8 mouse cellular contexts compared by ENCODE assay signal in genomic region chr11:75348199-75348889, GRCm38 (mm10). TPM values are rescaled to one million over a fixed set of nuclear protein-coding genes. Genes with fewer than 3 reads are reported as not detected.
DNase-seq lines count a peak whose midpoint lies in the region; ATAC-seq and TF ChIP-seq lines count a peak whose summit lies in the region.

Rpa1 (minus strand) TSS chr11:75348324.
Smyd4 (plus strand) TSS chr11:75348433.

- peak within 1 kb of the TSS; percentile 56 for H3K27ac ChIP-seq in MEL (ENCODE audit: control insufficient read depth, low read depth, low read length)
- H3K27ac ChIP-seq in cerebellum, adult 2 months (ENCODE audit: insufficient read depth, low read length), result peak within 1 kb of the TSS; percentile 30; the same call in 1 of the 2 replicates
- peak within 1 kb of the TSS; percentile 15; the same call in 1 of the 2 replicates for H3K27ac ChIP-seq in forebrain, postnatal 0 days (ENCODE audit: low read depth, low read length)
- peak within 1 kb of the TSS; percentile 79 for H3K27ac ChIP-seq in lung, embryonic 15.5 days

- peak in 1 of 2 experiments; percentile 93; a peak in 3 of 4 replicates for TF ChIP-seq POLR2A in MEL (IDR thresholded peaks at IDR 0.05; ENCODE audit: control insufficient read depth in 1 of 2, insufficient read depth in 1 of 2, low read depth in 1 of 2, low read length in 2 of 2, poor library complexity in 1 of 2)
- TF ChIP-seq POLR2A in cerebellum, adult 2 months (IDR thresholded peaks at IDR 0.05; ENCODE audit: borderline replicate concordance, insufficient read depth, low read length), result peak; percentile 62; the same call in 1 of the 2 replicates

- TF ChIP-seq RAD21 in MEL (IDR thresholded peaks at IDR 0.05; ENCODE audit: low read depth, low read length), result no peak

- H3K79me2 ChIP-seq in MEL (ENCODE audit: control insufficient read depth, insufficient read depth, low read length, poor library complexity), result peaks cover 45% of the 10 kb centered on the region

- DNase-seq in MEL (ENCODE audit: low read depth, low spot score), result peak; percentile 99
- peak; percentile 96 to 97 for DNase-seq in cerebellum, adult 2 months
- DNase-seq in forebrain, postnatal 0 days, result peak; percentile 97
- DNase-seq in heart, postnatal 4 days, result peak; percentile 95
- peak; percentile 91 to 92 for DNase-seq in layer of hippocampus, adult 8-10 months (ENCODE audit: low spot score in 2 of 2)
- DNase-seq in ovary, adult 18-20 months (ENCODE audit: low spot score), result peak; percentile 93
- peak; percentile 98 for DNase-seq in thymus, postnatal 0 days (ENCODE audit: low spot score)

- peak within 1 kb of the TSS; percentile 79 to 92 for H3K4me3 ChIP-seq in MEL (ENCODE audit: control insufficient read depth in 1 of 2, insufficient read depth in 1 of 2, low read depth in 2 of 2, low read length in 2 of 2)
- H3K4me3 ChIP-seq in cerebellum, adult 2 months (replicated peaks; ENCODE audit: insufficient read depth, low read depth, low read length), result peak within 1 kb of the TSS; percentile 77
- H3K4me3 ChIP-seq in forebrain, postnatal 0 days (ENCODE audit: low read depth, low read length), result peak within 1 kb of the TSS; percentile 79
- H3K4me3 ChIP-seq in lung, embryonic 15.5 days, result peak within 1 kb of the TSS; percentile 90

- no peaks in the 10 kb centered on the region for H3K27me3 ChIP-seq in MEL (ENCODE audit: control insufficient read depth in 1 of 2, insufficient read depth in 2 of 2, low read length in 2 of 2)
- H3K27me3 ChIP-seq in cerebellum, adult 2 months (ENCODE audit: control insufficient read depth, insufficient read depth, low read length), result no peaks in the 10 kb centered on the region
- no peaks in the 10 kb centered on the region for H3K27me3 ChIP-seq in forebrain, postnatal 0 days (ENCODE audit: insufficient read depth, low read length)
- H3K27me3 ChIP-seq in lung, embryonic 15.5 days, result no peaks in the 10 kb centered on the region

- TF ChIP-seq EP300 in MEL (IDR thresholded peaks at IDR 0.05; ENCODE audit: low read depth in 1 of 2, low read length in 2 of 2), result no peak

- peak; percentile 100 for ATAC-seq in forebrain, postnatal 0 days
- ATAC-seq in lung, embryonic 15.5 days (ENCODE audit: borderline replicate concordance, extremely low read depth, low FRiP score, low TSS enrichment), result peak; percentile 98

- H3K9ac ChIP-seq in MEL (ENCODE audit: control insufficient read depth, low read depth, low read length, poor library complexity, severe bottlenecking), result peak within 1 kb of the TSS; percentile 83
- peak within 1 kb of the TSS; percentile 63 for H3K9ac ChIP-seq in forebrain, postnatal 0 days
- peak within 1 kb of the TSS; percentile 85 for H3K9ac ChIP-seq in lung, embryonic 15.5 days

- TF ChIP-seq CTCF in MEL (IDR thresholded peaks at IDR 0.05 in 2 of 3, conservative IDR thresholded peaks at IDR 0.05 in 1 of 3; ENCODE audit: control insufficient read depth in 1 of 3, insufficient read depth in 1 of 3, low read depth in 2 of 3, low read length in 3 of 3, poor library complexity in 1 of 3, severe bottlenecking in 1 of 3), result no peak
- TF ChIP-seq CTCF in cerebellum, adult 2 months (IDR thresholded peaks at IDR 0.05; ENCODE audit: borderline replicate concordance, insufficient read depth, low read depth, low read length), result no peak
- TF ChIP-seq CTCF in forebrain, postnatal 0 days (IDR thresholded peaks at IDR 0.05; ENCODE audit: low read depth), result peak; percentile 14; the same call in 1 of the 2 replicates

- H3K9me3 ChIP-seq in MEL (replicated peaks; ENCODE audit: insufficient read depth, low read length), result no peaks in the 10 kb centered on the region
- no peaks in the 10 kb centered on the region for H3K9me3 ChIP-seq in forebrain, postnatal 0 days (ENCODE audit: low read length)
- H3K9me3 ChIP-seq in lung, embryonic 15.5 days, result no peaks in the 10 kb centered on the region

- H3K4me1 ChIP-seq in MEL (ENCODE audit: control insufficient read depth in 1 of 2, insufficient read depth in 2 of 2, low read length in 2 of 2), result peaks cover 23 to 31% of the 10 kb centered on the region in 2 experiments
- H3K4me1 ChIP-seq in cerebellum, adult 2 months (ENCODE audit: control insufficient read depth, insufficient read depth, low read length), result peaks cover 2% of the 10 kb centered on the region
- H3K4me1 ChIP-seq in forebrain, postnatal 0 days (ENCODE audit: insufficient read depth), result 0 out of 2 replicates have a peak, but pooled peaks cover 7% of the 10 kb centered on the region
- H3K4me1 ChIP-seq in lung, embryonic 15.5 days, result peaks cover 47% of the 10 kb centered on the region

- under 1% methylated on average over 56 of the region's 56 CpGs for WGBS in cerebellum, adult 2 months
- 2% methylated on average over 56 of the region's 56 CpGs for WGBS in forebrain, postnatal 0 days
- WGBS in lung, embryonic 15.5 days, result under 1% methylated on average over 56 of the region's 56 CpGs

- H3K36me3 ChIP-seq in MEL (ENCODE audit: control insufficient read depth in 1 of 2, insufficient read depth in 2 of 2, low read length in 2 of 2), result peaks cover 0 to 43% of the 10 kb centered on the region in 2 experiments; a peak in 3 of 4 replicates
- no peaks in the 10 kb centered on the region for H3K36me3 ChIP-seq in forebrain, postnatal 0 days (ENCODE audit: insufficient read depth)
- no peaks in the 10 kb centered on the region for H3K36me3 ChIP-seq in lung, embryonic 15.5 days

- H3K4me2 ChIP-seq in forebrain, postnatal 0 days (ENCODE audit: low read depth), result peak within 1 kb of the TSS; percentile 95
- peak within 1 kb of the TSS; percentile 82 for H3K4me2 ChIP-seq in lung, embryonic 15.5 days

TF ChIP-seq in MEL, 35 proteins besides CTCF, POLR2A, EP300 and RAD21 (continues in another document):
- peak; percentile 92 for TF ChIP-seq SIN3A (IDR thresholded peaks at IDR 0.05; ENCODE audit: low read length)
- 0 out of 2 replicates have a peak, but pooled peaks have one; percentile 86 for TF ChIP-seq UBTF (IDR thresholded peaks at IDR 0.05; ENCODE audit: borderline replicate concordance, insufficient read depth, low read depth, low read length)
- peak; percentile 46; the same call in 1 of the 2 replicates for TF ChIP-seq TCF12 (IDR thresholded peaks at IDR 0.05; ENCODE audit: low read depth, low read length)
- TF ChIP-seq MAFK (IDR thresholded peaks at IDR 0.05; ENCODE audit: borderline replicate concordance, low read depth, low read length), result no peak
- no peak for TF ChIP-seq ZNF384 (IDR thresholded peaks at IDR 0.05; ENCODE audit: low read depth, low read length)
- peak; percentile 92; the same call in 1 of the 2 replicates for TF ChIP-seq E2F4 (IDR thresholded peaks at IDR 0.05; ENCODE audit: borderline replicate concordance, low read depth, low read length)
- peak; percentile 75; the same call in 1 of the 2 replicates for TF ChIP-seq BHLHE40 (IDR thresholded peaks at IDR 0.05; ENCODE audit: borderline replicate concordance, low read depth, low read length)
- peak; percentile 91 for TF ChIP-seq ZMIZ1 (IDR thresholded peaks at IDR 0.05; ENCODE audit: low read depth, low read length)
- TF ChIP-seq MAZ (IDR thresholded peaks at IDR 0.05; ENCODE audit: low read depth, low read length), result 0 out of 2 replicates have a peak, but pooled peaks have one; percentile 64
- peak; percentile 91 for TF ChIP-seq NELFE (IDR thresholded peaks at IDR 0.05; ENCODE audit: low read depth, low read length)
- peak; percentile 61; the same call in 1 of the 2 replicates for TF ChIP-seq TBP (IDR thresholded peaks at IDR 0.05; ENCODE audit: low read depth, low read length)
- TF ChIP-seq CHD2 (IDR thresholded peaks at IDR 0.05; ENCODE audit: low read length), result no peak
- no peak; the same call in 1 of the 2 replicates for TF ChIP-seq ETS1 (IDR thresholded peaks at IDR 0.05; ENCODE audit: low read depth, low read length)
- peak; percentile 99 for TF ChIP-seq MAX (IDR thresholded peaks at IDR 0.05; ENCODE audit: low read length)
- peak; percentile 35; the same call in 1 of the 2 replicates for TF ChIP-seq RCOR1 (IDR thresholded peaks at IDR 0.05; ENCODE audit: low read depth, low read length)
- TF ChIP-seq ZC3H11A (IDR thresholded peaks at IDR 0.05; ENCODE audit: low read depth, low read length), result no peak
- TF ChIP-seq NRF1 (IDR thresholded peaks at IDR 0.05; ENCODE audit: insufficient read depth, low read depth, low read length, poor library complexity, severe bottlenecking), result peak; percentile 80
- TF ChIP-seq CHD1 (IDR thresholded peaks at IDR 0.05; ENCODE audit: low read depth, low read length), result no peak
- no peak for TF ChIP-seq MEF2A (IDR thresholded peaks at IDR 0.05; ENCODE audit: extremely low read depth, insufficient replicate concordance, low read depth, low read length, poor library complexity, severe bottlenecking)
- 0 out of 2 replicates have a peak, but pooled peaks have one; percentile 25 for TF ChIP-seq MYB (IDR thresholded peaks at IDR 0.05; ENCODE audit: low read depth, low read length)
- no peak for TF ChIP-seq SMC3 (IDR thresholded peaks at IDR 0.05; ENCODE audit: low read depth, low read length)

RNA-seq across cellular contexts. Expression of gene Rpa1, which starts in this region (rescaled TPM):
- total RNA-seq in MEL (2012; rRNA removed), result 242 and 267 TPM in 2 replicates
- polyA plus RNA-seq in MEL (2012; ENCODE audit: insufficient read depth in 1 of 2, insufficient read length in 2 of 2, low read depth in 1 of 2, low replicate concordance in 2 of 2, missing spikeins in 1 of 2), result 100 to 1,000 TPM; 179 to 481 TPM
- polyA plus RNA-seq in cerebellum, adult 2 months (2012; rRNA removed), result 59.3 and 64.2 TPM in 2 replicates
- total RNA-seq in forebrain, postnatal 0 days (2014; rRNA removed), result 41.6 and 58.5 TPM in 2 replicates
- polyA plus RNA-seq in forebrain, postnatal 0 days (2015; fragmentation: Nextera tagmentation; extraction: Ambion mirVana), result 50.1 and 54.1 TPM in 2 replicates
- total RNA-seq in heart, postnatal 4 days (2021), result 100 to 1,000 TPM; 109 to 114 TPM
- total RNA-seq in layer of hippocampus, adult 8-10 months (2022), result 10 to 100 TPM; 61.7 to 67.5 (median 66.1) TPM
- 169 and 176 TPM in 2 replicates for polyA plus RNA-seq in lung, embryonic 15.5 days (2015; fragmentation: Nextera tagmentation; extraction: Ambion mirVana)
- polyA plus RNA-seq in thymus, postnatal 0 days (2015; fragmentation: Nextera tagmentation; extraction: Ambion mirVana), result 145 and 158 TPM in 2 replicates

RNA-seq across cellular contexts. Expression of gene Smyd4, which starts in this region (rescaled TPM):
- 11.4 and 12.8 TPM in 2 replicates for total RNA-seq in MEL (2012; rRNA removed)
- 1 to 10 TPM in 1 of 2 experiments, not detected in 1; 9.6 TPM for polyA plus RNA-seq in MEL (2012; ENCODE audit: insufficient read depth in 1 of 2, insufficient read length in 2 of 2, low read depth in 1 of 2, low replicate concordance in 2 of 2, missing spikeins in 1 of 2)
- 9.1 and 9.2 TPM in 2 replicates for polyA plus RNA-seq in cerebellum, adult 2 months (2012; rRNA removed)
- 20.8 and 28.8 TPM in 2 replicates for total RNA-seq in forebrain, postnatal 0 days (2014; rRNA removed)
- 13.9 and 21.5 TPM in 2 replicates for polyA plus RNA-seq in forebrain, postnatal 0 days (2015; fragmentation: Nextera tagmentation; extraction: Ambion mirVana)
- total RNA-seq in heart, postnatal 4 days (2021), result 1 to 10 TPM; 6.4 to 8.5 TPM
- total RNA-seq in layer of hippocampus, adult 8-10 months (2022), result 10 to 100 TPM; 15.0 to 23.6 (median 19.6) TPM
- 14.4 and 14.6 TPM in 2 replicates for polyA plus RNA-seq in lung, embryonic 15.5 days (2015; fragmentation: Nextera tagmentation; extraction: Ambion mirVana)
- polyA plus RNA-seq in thymus, postnatal 0 days (2015; fragmentation: Nextera tagmentation; extraction: Ambion mirVana), result 6.2 and 9.5 TPM in 2 replicates

Comparison
In these comparisons a context has a peak if more than half of its experiments do, and no peak if none do; other contexts are left out.
1. Peak in every context shown above with its lines: DNase-seq, ATAC-seq, H3K4me3 ChIP-seq and H3K27ac ChIP-seq.
2. H3K27ac ChIP-seq: peak in every context shown above with its lines; median percentile 79 in lung, embryonic 15.5 days; 56 in MEL; 30 in cerebellum, adult 2 months; 15 in forebrain, postnatal 0 days.